Mouse (Mus musculus): ENCODE data around the gene Fam151b. TPM values are rescaled to one million over a fixed set of nuclear protein-coding genes. Genes with fewer than 3 reads are reported as not detected.

The Fam151b gene
- 6.6 TPM for polyA plus RNA-seq (2017; shearing (Covaris generic))

DNA sequence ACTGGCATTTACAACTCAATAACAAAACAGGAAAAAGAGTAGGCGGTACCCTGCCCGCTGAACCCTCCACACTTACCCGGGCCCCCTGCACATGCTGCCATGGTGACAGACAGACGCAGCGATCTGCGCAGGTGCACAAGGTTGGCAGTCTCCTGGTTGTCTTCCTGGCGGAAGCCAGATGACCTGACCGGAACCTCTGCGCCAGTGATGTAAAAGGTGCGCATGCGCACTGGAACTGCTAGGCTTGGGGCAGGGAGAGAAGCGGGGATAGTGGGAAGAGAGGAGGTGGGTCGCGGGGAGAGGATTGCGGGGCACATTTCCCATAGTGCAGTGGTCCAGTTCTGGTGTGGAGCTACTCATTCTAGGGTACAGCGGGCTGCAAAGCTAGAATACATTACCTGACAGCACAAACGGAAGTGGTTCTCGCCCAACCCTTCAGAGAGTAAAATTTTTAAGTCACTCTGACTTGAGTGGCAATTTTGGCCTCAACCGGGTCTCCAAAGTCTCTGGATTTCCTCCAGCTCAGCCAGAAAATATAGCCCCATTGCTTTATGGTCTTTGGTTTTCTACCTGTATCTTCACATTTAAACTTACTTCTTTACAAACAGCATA lies at the start of gene Fam151b:
TSS of gene Fam151b (minus strand) at position 164 of the 612 bp plus-strand sequence.

DNA sequence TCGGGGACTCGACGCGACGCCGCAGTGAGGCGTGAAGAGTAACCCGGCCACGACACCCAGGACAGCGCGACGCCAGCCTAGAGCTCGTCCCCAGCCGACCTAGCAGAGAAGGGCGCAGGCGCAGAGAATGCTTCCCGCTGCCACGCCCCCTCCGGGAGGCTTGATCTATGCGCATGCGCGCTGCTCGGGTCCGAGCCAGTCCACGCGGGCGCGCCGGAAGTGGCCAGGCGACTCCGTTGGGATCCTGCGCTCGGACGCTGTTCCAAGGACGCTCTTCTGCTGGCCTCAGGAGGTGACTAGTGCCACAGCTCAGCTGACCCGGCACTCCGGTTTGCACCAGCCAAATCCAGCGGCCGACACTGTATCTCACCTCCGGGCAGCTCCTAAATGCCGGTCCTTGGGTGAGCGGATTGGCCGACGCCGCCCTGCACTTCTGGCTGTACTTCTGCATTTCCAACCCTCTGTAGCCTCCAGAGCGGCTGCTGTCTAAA lies 47.0 kb upstream of the Fam151b start, which contains the start of gene Zfyve16:
TSS of gene Zfyve16 (minus strand) at position 148 of the 491 bp plus-strand sequence.

DNA sequence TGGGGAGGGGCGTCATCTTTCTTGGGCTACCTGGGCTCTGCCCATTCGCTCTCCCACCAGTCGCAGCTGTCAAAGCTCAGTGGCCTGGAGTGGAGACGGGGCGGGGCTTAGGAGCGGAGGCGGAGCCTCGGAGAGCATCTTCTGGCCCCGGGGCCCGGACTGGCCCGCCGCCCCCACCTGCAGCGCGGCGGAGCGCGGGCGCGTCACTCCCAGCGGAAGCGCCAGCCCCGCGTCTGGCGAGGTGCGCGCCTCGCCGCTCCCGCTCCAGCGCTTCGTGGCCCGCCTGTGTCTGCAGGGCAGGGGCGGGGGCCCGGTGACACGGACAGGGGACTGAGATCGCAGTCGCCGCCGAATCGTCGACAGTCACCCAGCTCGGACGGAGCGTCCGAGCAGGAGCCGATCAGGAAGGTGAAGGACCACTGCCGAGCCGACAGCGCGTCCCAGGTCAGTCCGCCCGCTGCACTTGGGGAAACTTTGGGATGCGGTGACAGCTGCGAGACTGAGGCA lies 58.0 kb downstream of the Fam151b start, which contains the start of gene Ankrd34b:
TSS of gene Ankrd34b (plus strand) at position 139 of the 507 bp plus-strand sequence.

Other genes starting within 250 kb of the Fam151b start
- 1.8 TPM for gene Gm20379, start 178.0 kb downstream of the Fam151b start, polyA plus RNA-seq (2017; shearing (Covaris generic))
- gene Dhfr, start 129.3 kb downstream of the Fam151b start, polyA plus RNA-seq (2017; shearing (Covaris generic)): 3.2 TPM
- 44.0 TPM for gene Msh3, start 129.0 kb downstream of the Fam151b start, polyA plus RNA-seq (2017; shearing (Covaris generic))
- 0.09 TPM for gene Ankrd34b, start 58.1 kb downstream of the Fam151b start, polyA plus RNA-seq (2017; shearing (Covaris generic))
- gene Zfyve16, start 46.9 kb upstream of the Fam151b start, polyA plus RNA-seq (2017; shearing (Covaris generic)): 17.4 TPM
- not detected for gene Spz1, start 92.2 kb upstream of the Fam151b start, polyA plus RNA-seq (2017; shearing (Covaris generic))
- 33.8 TPM for gene Serinc5, start 127.1 kb upstream of the Fam151b start, polyA plus RNA-seq (2017; shearing (Covaris generic))